Mouse (Mus musculus): ENCODE data around the gene Mpped1. TPM values are rescaled to one million over a fixed set of nuclear protein-coding genes. Genes with fewer than 3 reads are reported as not detected.

The Mpped1 gene
- total RNA-seq, 1 experiment from 2014 or later: not detected

GRCm38 (mm10) chr15:83865626-83866025 is 86.4 kb downstream of the Mpped1 start:
- no peak for ATAC-seq (replicated peaks; ENCODE audit: insufficient number of reproducible peaks, low FRiP score, low TSS enrichment, poor library complexity, severe bottlenecking)

- ATAC-seq (replicated peaks; ENCODE audit: insufficient number of reproducible peaks, low FRiP score, low TSS enrichment, poor library complexity, severe bottlenecking): no peak
These were observed 91.7 kb downstream of the Mpped1 start for GRCm38 (mm10) chr15:83870936-83871335.

GRCm38 (mm10) chr15:83877155-83877866 is 98.0 kb downstream of the Mpped1 start:
- no peak for ATAC-seq (replicated peaks; ENCODE audit: insufficient number of reproducible peaks, low FRiP score, low TSS enrichment, poor library complexity, severe bottlenecking)

- ATAC-seq (replicated peaks; ENCODE audit: insufficient number of reproducible peaks, low FRiP score, low TSS enrichment, poor library complexity, severe bottlenecking): no peak
These were observed 98.6 kb downstream of the Mpped1 start for GRCm38 (mm10) chr15:83877898-83878297.

GRCm38 (mm10) chr15:83879845-83880244 is 100.6 kb downstream of the Mpped1 start:
- no peak for ATAC-seq (replicated peaks; ENCODE audit: insufficient number of reproducible peaks, low FRiP score, low TSS enrichment, poor library complexity, severe bottlenecking)

- no peak for ATAC-seq (replicated peaks; ENCODE audit: insufficient number of reproducible peaks, low FRiP score, low TSS enrichment, poor library complexity, severe bottlenecking)
These were observed 104.6 kb downstream of the Mpped1 start for GRCm38 (mm10) chr15:83883821-83884220.

- ATAC-seq (replicated peaks; ENCODE audit: insufficient number of reproducible peaks, low FRiP score, low TSS enrichment, poor library complexity, severe bottlenecking): no peak
These were observed 105.0 kb downstream of the Mpped1 start for GRCm38 (mm10) chr15:83884291-83884690.

- ATAC-seq (replicated peaks; ENCODE audit: insufficient number of reproducible peaks, low FRiP score, low TSS enrichment, poor library complexity, severe bottlenecking): no peak
These were observed 113.6 kb downstream of the Mpped1 start for GRCm38 (mm10) chr15:83892871-83893270.

GRCm38 (mm10) chr15:83894261-83894660 is 115.0 kb downstream of the Mpped1 start:
- no peak for ATAC-seq (replicated peaks; ENCODE audit: insufficient number of reproducible peaks, low FRiP score, low TSS enrichment, poor library complexity, severe bottlenecking)

- ATAC-seq (replicated peaks; ENCODE audit: insufficient number of reproducible peaks, low FRiP score, low TSS enrichment, poor library complexity, severe bottlenecking): no peak
These were observed 116.7 kb downstream of the Mpped1 start for GRCm38 (mm10) chr15:83896011-83896410.

GRCm38 (mm10) chr15:83897286-83897685 is 118.0 kb downstream of the Mpped1 start:
- ATAC-seq (replicated peaks; ENCODE audit: insufficient number of reproducible peaks, low FRiP score, low TSS enrichment, poor library complexity, severe bottlenecking): no peak

GRCm38 (mm10) chr15:83906472-83906871 is 127.2 kb downstream of the Mpped1 start:
- no peak for ATAC-seq (replicated peaks; ENCODE audit: insufficient number of reproducible peaks, low FRiP score, low TSS enrichment, poor library complexity, severe bottlenecking)

Other genes with a start within 250 kb of the Mpped1 start
- gene Tspo, start 215.9 kb upstream of the Mpped1 start, total RNA-seq (2017): 34.9 to 79.7 TPM (median 46.3 TPM) in 3 replicates
- gene Mcat, start 215.7 kb upstream of the Mpped1 start, total RNA-seq (2017): 1.1 to 13.5 TPM (median 4.1 TPM) in 3 replicates
- 2.7 to 4.9 TPM (median 2.8 TPM) in 3 replicates for gene Ttll12, start 184.3 kb upstream of the Mpped1 start, total RNA-seq (2017)
- not detected in 3 replicates for gene Scube1, start 54.4 kb upstream of the Mpped1 start, total RNA-seq (2017)